Mouse (Mus musculus): ENCODE results near the gene Cacna2d2.
A peak's percentile ranks its signal among the peaks of the same experiment; 100 is the strongest.

Cacna2d2 gene

DNA sequence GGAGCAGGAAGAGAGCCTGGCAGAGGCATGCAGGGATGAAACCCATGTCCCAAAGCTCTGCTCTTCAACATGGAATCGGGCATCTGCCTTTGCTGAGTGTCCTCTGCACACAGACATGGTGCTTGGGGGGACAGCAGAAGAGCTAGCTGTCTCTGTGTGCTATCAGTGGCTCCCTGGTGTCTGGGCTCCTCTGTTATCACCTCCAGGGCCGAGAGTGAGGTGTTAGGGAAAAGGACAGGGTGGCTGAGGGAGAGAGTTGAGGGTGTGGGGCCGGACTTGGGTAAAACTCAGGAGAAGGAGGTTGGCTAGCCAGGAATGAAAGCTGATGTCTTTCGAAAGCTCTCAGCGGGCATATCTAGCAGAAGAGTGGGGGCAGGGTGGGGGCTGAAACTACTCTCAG, 63.5 kb downstream of the Cacna2d2 start:
- no peak for DNase-seq (ENCODE audit: low spot score)

DNA sequence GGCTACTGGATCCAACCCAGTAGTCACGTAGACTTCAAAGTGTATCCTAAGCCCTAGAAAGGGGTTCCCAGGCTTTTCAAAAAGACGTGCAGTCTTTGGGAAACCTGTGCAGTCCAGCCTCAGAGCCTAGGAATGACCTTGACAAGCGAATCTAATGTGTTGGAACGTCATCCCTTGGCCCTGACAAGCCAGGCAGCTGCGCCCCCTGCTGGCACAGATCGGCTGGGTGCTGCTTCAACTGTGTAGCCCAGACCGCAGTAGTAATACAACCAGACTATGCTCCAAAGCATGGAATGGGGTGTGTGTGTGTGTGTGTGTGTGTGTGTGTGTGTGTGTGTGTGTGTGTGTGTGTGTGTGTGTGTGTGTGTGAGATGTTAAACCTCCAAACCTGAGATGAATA, 64.1 kb downstream of the Cacna2d2 start:
- DNase-seq (ENCODE audit: low spot score), result peak; percentile 53

- DNase-seq (ENCODE audit: low spot score), result no peak
Measured at GRCm38 (mm10) chr9:107464130-107464529, 64.7 kb downstream of the Cacna2d2 start.

GRCm38 (mm10) chr9:107465657-107466056, 66.2 kb downstream of the Cacna2d2 start:
- DNase-seq (ENCODE audit: low spot score), result no peak

DNA sequence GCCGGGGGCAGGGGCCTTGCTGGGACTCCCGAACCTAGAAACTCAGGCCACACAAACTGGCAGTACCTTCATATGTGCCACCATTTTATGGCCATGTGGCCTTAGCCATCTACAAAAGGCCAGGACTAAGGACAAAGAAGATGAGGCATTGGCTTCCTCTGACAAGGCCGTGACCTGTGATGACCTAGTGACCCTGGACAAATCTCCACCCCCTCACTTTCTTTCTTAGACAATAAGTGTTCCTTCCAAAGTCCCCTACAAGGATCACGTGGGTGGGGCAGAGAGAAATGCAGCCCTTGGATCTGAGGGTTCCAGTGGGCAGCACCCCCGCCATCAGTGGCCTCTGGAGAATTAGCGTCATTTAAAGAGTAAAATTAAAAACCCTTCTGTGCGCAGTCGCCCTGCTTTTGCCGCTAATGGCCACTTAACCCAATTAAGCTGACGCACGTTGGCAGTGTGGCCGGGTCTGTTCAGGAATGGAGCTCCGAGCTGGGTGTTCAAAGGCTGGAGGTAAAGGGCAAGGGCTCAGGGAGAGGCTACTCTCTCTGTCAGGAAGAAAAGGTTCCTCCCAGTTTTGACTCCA, 69.9 kb downstream of the Cacna2d2 start:
- DNase-seq (ENCODE audit: low spot score), result no peak

DNA sequence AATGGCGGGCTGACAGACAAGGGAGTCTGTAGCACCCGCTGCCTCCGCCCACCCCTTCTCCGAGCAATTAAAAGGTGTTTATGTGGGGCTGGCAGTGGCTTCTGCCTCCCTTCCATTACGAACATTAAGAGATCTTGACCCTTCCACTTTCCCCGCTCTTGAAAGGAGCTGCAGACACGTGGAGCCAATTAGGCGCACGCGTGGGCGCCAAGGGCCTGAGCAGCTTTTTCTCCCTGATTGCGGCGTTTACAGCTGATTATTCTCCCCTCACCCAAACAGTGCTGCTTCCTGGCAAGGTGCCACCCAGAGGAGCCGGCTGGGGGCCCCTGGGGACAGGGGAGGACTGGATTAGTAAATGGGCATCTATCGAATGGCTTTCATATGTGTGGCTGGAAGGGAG, 71.0 kb downstream of the Cacna2d2 start:
- DNase-seq (ENCODE audit: low spot score), result no peak

GRCm38 (mm10) chr9:107474016-107474415, 74.6 kb downstream of the Cacna2d2 start:
- no peak for DNase-seq (ENCODE audit: low spot score)

GRCm38 (mm10) chr9:107478979-107479378, 79.6 kb downstream of the Cacna2d2 start:
- no peak for DNase-seq (ENCODE audit: low spot score)

DNA sequence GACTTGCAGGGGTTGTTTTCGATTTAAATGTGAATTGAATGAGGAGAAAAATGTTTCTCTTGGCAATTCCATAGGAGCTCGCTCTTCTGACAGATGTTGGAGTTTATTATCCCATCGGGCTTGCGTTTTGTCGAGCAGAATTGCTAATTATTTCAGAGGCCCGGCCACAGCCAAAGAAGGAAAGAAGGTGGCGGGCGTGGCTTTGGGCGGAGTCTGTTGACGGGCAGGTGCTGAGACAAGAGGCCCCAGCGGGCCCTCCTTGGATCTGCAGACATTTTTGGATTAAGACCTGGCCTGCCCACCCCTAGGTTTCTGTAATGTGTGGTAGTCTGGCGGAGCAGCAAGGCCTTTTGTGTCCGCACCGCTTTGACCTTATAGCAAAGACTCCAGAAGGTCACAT, 80.2 kb downstream of the Cacna2d2 start:
- no peak for DNase-seq (ENCODE audit: low spot score)

GRCm38 (mm10) chr9:107480477-107481069, 81.2 kb downstream of the Cacna2d2 start:
- DNase-seq (ENCODE audit: low spot score), result no peak

DNA sequence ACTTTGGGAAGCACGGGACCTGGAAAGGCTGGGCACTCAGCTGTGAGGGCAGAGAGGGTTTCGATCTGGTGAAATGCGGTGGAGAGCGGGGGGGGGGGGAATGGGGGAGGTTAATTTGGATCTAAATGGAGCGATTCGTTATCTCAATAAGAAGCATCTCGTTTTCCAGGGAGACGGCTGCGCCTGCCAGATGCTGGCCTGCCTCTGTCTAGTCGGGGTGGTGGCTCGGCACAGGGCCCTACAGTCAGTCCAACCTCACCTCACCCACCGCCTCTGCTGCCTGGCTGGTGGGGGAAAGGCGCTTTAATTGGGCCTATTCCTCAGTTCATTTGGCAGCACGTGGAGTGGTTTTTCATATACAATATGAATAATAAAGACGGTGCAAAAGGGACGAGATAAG, 81.9 kb downstream of the Cacna2d2 start:
- DNase-seq (ENCODE audit: low spot score), result no peak

- no peak for DNase-seq (ENCODE audit: low spot score)
Measured at GRCm38 (mm10) chr9:107482004-107482403, 82.6 kb downstream of the Cacna2d2 start.

DNA sequence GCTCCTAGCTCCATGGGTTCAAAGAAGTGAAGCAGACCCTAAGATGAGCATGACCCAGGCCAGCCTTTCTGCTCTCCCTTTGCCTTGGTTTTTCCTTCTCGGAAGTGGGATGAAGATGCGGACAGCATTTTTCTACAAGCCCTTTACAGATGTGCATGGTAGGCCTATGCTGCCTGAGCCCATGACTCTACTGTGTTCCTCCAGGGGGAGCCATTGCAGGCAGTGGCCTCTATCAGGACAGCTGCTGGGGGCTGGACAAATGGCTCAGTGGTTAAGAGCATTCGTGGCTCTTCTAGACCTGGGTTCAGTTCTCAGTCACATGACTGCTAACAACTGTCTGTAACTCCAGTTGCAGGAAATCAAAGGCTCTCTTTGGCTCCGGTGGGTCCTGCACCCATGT, 83.4 kb downstream of the Cacna2d2 start:
- no peak for DNase-seq (ENCODE audit: low spot score)

DNA sequence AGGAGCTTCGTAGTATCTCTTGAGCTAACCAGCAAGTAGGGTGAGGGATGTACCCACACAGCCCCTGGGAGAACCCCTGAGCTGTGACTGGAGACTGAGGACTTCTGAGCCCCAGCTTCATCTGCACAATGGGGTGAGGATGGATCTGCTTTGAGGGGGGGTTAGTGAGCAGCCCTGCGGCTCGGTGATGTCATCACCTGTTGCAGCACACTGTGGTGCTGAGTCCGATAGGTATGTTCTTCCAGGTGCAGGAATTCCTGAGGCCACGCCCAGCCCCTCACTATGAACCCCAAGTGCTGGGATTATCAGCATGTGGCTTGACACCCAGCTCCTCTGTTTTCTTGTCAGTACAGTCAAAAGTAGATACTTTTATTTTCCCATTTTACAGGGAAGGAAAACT, 84.3 kb downstream of the Cacna2d2 start:
- no peak for DNase-seq (ENCODE audit: low spot score)

- no peak for DNase-seq (ENCODE audit: low spot score)
Measured at GRCm38 (mm10) chr9:107484302-107484701, 84.9 kb downstream of the Cacna2d2 start.

DNA sequence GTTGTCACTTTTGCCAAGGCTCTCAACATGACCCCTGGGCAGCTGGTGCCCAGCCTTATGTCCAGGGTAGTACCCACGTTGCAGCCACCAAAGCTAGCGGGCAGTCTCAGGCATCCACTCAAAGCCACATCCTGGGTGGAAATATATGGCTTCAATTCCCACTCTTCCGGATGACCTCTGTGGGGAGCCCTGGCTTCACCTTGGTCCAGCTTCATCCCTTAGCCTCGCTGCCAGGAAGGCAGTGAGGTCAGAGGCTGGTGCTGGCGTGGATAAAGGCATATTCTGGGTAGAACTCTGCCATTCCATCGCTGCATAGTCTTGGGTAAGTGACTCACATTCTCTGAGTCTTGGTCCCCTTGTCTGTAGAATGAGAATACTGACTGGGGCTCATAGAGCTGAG, 85.4 kb downstream of the Cacna2d2 start:
- no peak for DNase-seq (ENCODE audit: low spot score)

GRCm38 (mm10) chr9:107486086-107486485, 86.7 kb downstream of the Cacna2d2 start:
- no peak for DNase-seq (ENCODE audit: low spot score)

GRCm38 (mm10) chr9:107486507-107487225, 87.3 kb downstream of the Cacna2d2 start:
- no peak for DNase-seq (ENCODE audit: low spot score)

- DNase-seq (ENCODE audit: low spot score), result no peak
Measured at GRCm38 (mm10) chr9:107490146-107490545, 90.7 kb downstream of the Cacna2d2 start.

GRCm38 (mm10) chr9:107490625-107491024, 91.2 kb downstream of the Cacna2d2 start:
- DNase-seq (ENCODE audit: low spot score), result no peak

DNA sequence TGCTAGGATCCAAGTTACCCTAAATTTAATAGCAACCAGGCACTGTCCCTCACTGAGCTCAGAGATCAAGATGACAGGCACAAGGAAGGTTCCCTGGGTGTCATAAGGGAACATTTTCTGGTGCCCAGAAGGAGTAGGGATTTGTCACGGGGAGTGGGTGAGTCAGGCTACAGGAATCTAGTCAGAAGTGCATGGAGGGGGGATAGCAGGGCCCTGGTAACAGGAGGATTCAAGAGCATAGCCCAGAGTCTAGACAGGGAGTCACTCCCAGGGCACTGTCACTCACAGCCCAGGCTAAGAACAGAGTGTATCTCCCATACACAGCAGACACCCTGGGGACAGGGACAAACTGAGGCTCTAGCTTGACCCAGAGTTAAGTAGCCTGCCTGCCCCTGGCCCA, 94.1 kb downstream of the Cacna2d2 start:
- no peak for DNase-seq (ENCODE audit: low spot score)

GRCm38 (mm10) chr9:107494238-107494637, 94.8 kb downstream of the Cacna2d2 start:
- DNase-seq (ENCODE audit: low spot score), result no peak

- no peak for DNase-seq (ENCODE audit: low spot score)
Measured at GRCm38 (mm10) chr9:107496359-107496758, 96.9 kb downstream of the Cacna2d2 start.
